Mouse (Mus musculus) intestine, embryonic 15.5 days (tissue): ENCODE results near the gene Mcub. TPM values are rescaled to one million over a fixed set of nuclear protein-coding genes. Genes with fewer than 3 reads are reported as not detected.

Source experiments
- ATAC-seq: fragments of 200-750 bp; cut with Nextera tagmentation; 2 replicates; pipeline ENCODE4 v1.8.0; 2017; ENCODE audit warnings: moderate TSS enrichment, moderate library complexity
- H3K27ac ChIP-seq: fragments of 300-500 bp; sonication (generic); 2 replicates; pipeline ENCODE4 v1.5.1; 2015; ENCODE audit warnings: mild to moderate bottlenecking, inconsistent platforms
- H3K27me3 ChIP-seq: fragments of 300-500 bp; sonication (generic); replicated peaks from 2 replicates; pipeline ENCODE4 v1.6.1; 2015; ENCODE audit warnings: inconsistent platforms
- H3K36me3 ChIP-seq: fragments of 300-500 bp; sonication (generic); 2 replicates; pipeline ENCODE4 v1.6.1; 2015; ENCODE audit warnings: inconsistent platforms
- H3K4me1 ChIP-seq: fragments of 300-500 bp; sonication (generic); replicated peaks from 2 replicates; pipeline ENCODE4 v1.6.1; 2015; ENCODE audit warnings: inconsistent platforms
- H3K4me2 ChIP-seq: fragments of 300-500 bp; sonication (generic); replicated peaks from 2 replicates; pipeline ENCODE4 v1.6.1; 2015; ENCODE audit warnings: mild to moderate bottlenecking, inconsistent platforms
- H3K4me3 ChIP-seq: fragments of 300-500 bp; sonication (generic); replicated peaks from 2 replicates; pipeline ENCODE4 v1.5.1; 2015; ENCODE audit warnings: inconsistent platforms
- H3K9ac ChIP-seq: fragments of 300-500 bp; sonication (generic); 2 replicates; pipeline ENCODE4 v1.6.1; 2015; ENCODE audit warnings: inconsistent platforms
- H3K9me3 ChIP-seq: fragments of 300-500 bp; sonication (generic); 2 replicates; pipeline ENCODE4 v1.6.1; 2016; ENCODE audit warnings: inconsistent platforms
- WGBS: fragments of 180-500 bp; shearing (Covaris S2); methylation state at CpG from one replicate; pipeline ENCODE4 v1.1.7; 2015; 5-methylcytosine and 5-hydroxymethylcytosine counted together
- polyA plus RNA-seq: library from polyadenylated mRNA; unstranded; fragments of >200 nt; fragmentation: Nextera tagmentation; extraction: Ambion mirVana; gene quantifications from 2 replicates; pipeline ENCODE4 v1.2.1, GENCODE M21; 2015

Gene Mcub
- polyA plus RNA-seq, 1 experiment from 2014 or later = 3.5 TPM

- 71% methylated on average over 8 of the region's 8 CpGs for WGBS
- no peak overlapping the region for H3K4me3 ChIP-seq
These were observed 88.9 kb downstream of the Mcub start for GRCm38 (mm10) chr3:129880925-129881593.

GRCm38 (mm10) chr3:129879913-129880312 is 90.1 kb downstream of the Mcub start:
- no peak for ATAC-seq

More at GRCm38 (mm10) chr3:129880925-129881593, 88.9 kb downstream of the Mcub start:
- no peak for ATAC-seq
- H3K4me1 ChIP-seq = peaks cover 7% of the 10 kb centered on the region; the same call in 1 of the 2 replicates
- H3K9ac ChIP-seq = no peak overlapping the region
- H3K27ac ChIP-seq = no peak overlapping the region
- H3K9me3 ChIP-seq = no peaks in the 10 kb centered on the region
- H3K4me2 ChIP-seq = no peak overlapping the region
- H3K36me3 ChIP-seq = no peaks in the 10 kb centered on the region
- no peaks in the 10 kb centered on the region for H3K27me3 ChIP-seq

GRCm38 (mm10) chr3:129879131-129879757 is 90.8 kb downstream of the Mcub start:
- 2% methylated on average over 25 of the region's 25 CpGs for WGBS
- peak overlapping the region; percentile 66 for H3K4me3 ChIP-seq
- no peaks in the 10 kb centered on the region for H3K9me3 ChIP-seq
- H3K4me2 ChIP-seq = peak overlapping the region; percentile 84
- peak overlapping the region; percentile 79 for H3K27ac ChIP-seq
- peak overlapping the region; percentile 74 for H3K9ac ChIP-seq
- no peaks in the 10 kb centered on the region for H3K27me3 ChIP-seq
- H3K4me1 ChIP-seq = peaks cover 4% of the 10 kb centered on the region; the same call in 1 of the 2 replicates
- no peaks in the 10 kb centered on the region for H3K36me3 ChIP-seq
- ATAC-seq = peak; percentile 83

More at GRCm38 (mm10) chr3:129879913-129880312, 90.1 kb downstream of the Mcub start:
- Histone ChIP-seq H3K4me1 (peaks cover 4% of the 10 kb centered on the region; the same call in 1 of the 2 replicates), H3K9ac (no peak overlapping the region), H3K27ac (no peak overlapping the region), H3K4me2 (peak overlapping the region; percentile 84), H3K36me3 (no peaks in the 10 kb centered on the region), H3K27me3 (no peaks in the 10 kb centered on the region), H3K4me3 (no peak overlapping the region), H3K9me3 (no peaks in the 10 kb centered on the region)
- WGBS = 59% methylated on average over 2 of the region's 2 CpGs

GRCm38 (mm10) chr3:129878405-129879021 is 91.5 kb downstream of the Mcub start, which contains the start of gene Pla2g12a:
Gene Pla2g12a, plus strand, starts transcription at chr3:129878606.
- H3K9ac ChIP-seq = peak within 1 kb of the TSS; percentile 74
- H3K4me2 ChIP-seq = peak within 1 kb of the TSS; percentile 84
- H3K27me3 ChIP-seq = no peaks in the 10 kb centered on the region
- H3K4me1 ChIP-seq = peaks cover 4% of the 10 kb centered on the region; the same call in 1 of the 2 replicates
- H3K9me3 ChIP-seq = no peaks in the 10 kb centered on the region
- peak within 1 kb of the TSS; percentile 66 for H3K4me3 ChIP-seq
- no peaks in the 10 kb centered on the region for H3K36me3 ChIP-seq
- under 1% methylated on average over 60 of the region's 66 CpGs for WGBS
- peak within 1 kb of the TSS; percentile 79 for H3K27ac ChIP-seq
- peak; percentile 91 for ATAC-seq

GRCm38 (mm10) chr3:129877327-129877726 is 92.7 kb downstream of the Mcub start:
- H3K9ac ChIP-seq = no peak overlapping the region
- ATAC-seq = no peak
- H3K27me3 ChIP-seq = no peaks in the 10 kb centered on the region
- no peak overlapping the region for H3K27ac ChIP-seq
- no peak overlapping the region for H3K4me2 ChIP-seq
- WGBS = 93% methylated on average over 10 of the region's 10 CpGs
- no peaks in the 10 kb centered on the region for H3K9me3 ChIP-seq
- H3K36me3 ChIP-seq = no peaks in the 10 kb centered on the region
- H3K4me3 ChIP-seq = no peak overlapping the region
- peaks cover 4% of the 10 kb centered on the region; the same call in 1 of the 2 replicates for H3K4me1 ChIP-seq

Other genes starting within 250 kb of the Mcub start
- gene Egf, start 214.9 kb downstream of the Mcub start, polyA plus RNA-seq = 1.5 and 2.0 TPM in 2 replicates
- not detected in 2 replicates for gene Lrit3, start 166.2 kb downstream of the Mcub start, polyA plus RNA-seq
- not detected in 2 replicates for gene Rrh, start 147.6 kb downstream of the Mcub start, polyA plus RNA-seq
- gene Gar1, start 138.8 kb downstream of the Mcub start, polyA plus RNA-seq = 87.7 and 93.2 TPM in 2 replicates
- gene Cfi, start 134.3 kb downstream of the Mcub start, polyA plus RNA-seq = 57.2 and 57.9 TPM in 2 replicates
- gene Pla2g12a, start 91.6 kb downstream of the Mcub start, polyA plus RNA-seq = 68.9 and 69.1 TPM in 2 replicates
- 142 and 147 TPM in 2 replicates for gene Casp6, start 68.8 kb downstream of the Mcub start, polyA plus RNA-seq
- gene Sec24b, start 91.3 kb upstream of the Mcub start, polyA plus RNA-seq = 24.7 and 29.2 TPM in 2 replicates
- 1.9 TPM in 2 replicates for gene Col25a1, start 161.3 kb upstream of the Mcub start, polyA plus RNA-seq